Mouse (Mus musculus): ENCODE measurements at regions not wholly inside any gene's neighbourhood (a gene's known extent, or its start where the extent isn't known, plus 50 kb on each side); places are given as distances from the start of the nearest gene placed in this dataset.

GRCm38 (mm10) chr10:125164671-125165070, 224.6 kb downstream of the Slc16a7 start:
- Histone ChIP-seq H3K4me2 (replicated peaks) (no peak overlapping the region), H3K27me3 (ENCODE audit: control insufficient read depth, insufficient read depth, low read length) (no peaks in the 10 kb centered on the region), H3K9ac (no peak overlapping the region), H3K4me3 (replicated peaks; ENCODE audit: low read length) (no peak overlapping the region), H3K27ac (no peak overlapping the region), H3K36me3 (replicated peaks; ENCODE audit: control insufficient read depth, insufficient read depth) (no peaks in the 10 kb centered on the region), H3K4me1 (replicated peaks; ENCODE audit: control insufficient read depth, insufficient read depth, low read length) (no peaks in the 10 kb centered on the region), H3K9me3 (ENCODE audit: control insufficient read depth, low read length) (no peaks in the 10 kb centered on the region)
- DNase-seq (ENCODE audit: low spot score) (no peak), ATAC-seq (ENCODE audit: low FRiP score) (no peak)
- 55% methylated on average over 3 of the region's 3 CpGs for WGBS

- ATAC-seq (ENCODE audit: low FRiP score) (no peak), DNase-seq (ENCODE audit: low spot score) (no peak)
- no peaks in the 10 kb centered on the region for H3K36me3 ChIP-seq (replicated peaks; ENCODE audit: control insufficient read depth, insufficient read depth)
- no peak overlapping the region for H3K4me2 ChIP-seq (replicated peaks)
- H3K9ac ChIP-seq = no peak overlapping the region
- WGBS = 67% methylated on average over 5 of the region's 5 CpGs
- H3K27ac ChIP-seq = no peak overlapping the region
- H3K4me3 ChIP-seq (replicated peaks; ENCODE audit: low read length) = no peak overlapping the region
- H3K4me1 ChIP-seq (replicated peaks; ENCODE audit: control insufficient read depth, insufficient read depth, low read length) = no peaks in the 10 kb centered on the region
- H3K9me3 ChIP-seq (ENCODE audit: control insufficient read depth, low read length) = no peaks in the 10 kb centered on the region
- H3K27me3 ChIP-seq (ENCODE audit: control insufficient read depth, insufficient read depth, low read length) = no peaks in the 10 kb centered on the region
Observed at GRCm38 (mm10) chr10:125161077-125161476, 228.2 kb downstream of the Slc16a7 start.

- Histone ChIP-seq H3K4me2 (replicated peaks) (no peak overlapping the region), H3K4me3 (replicated peaks; ENCODE audit: low read length) (no peak overlapping the region), H3K4me1 (replicated peaks; ENCODE audit: control insufficient read depth, insufficient read depth, low read length) (no peaks in the 10 kb centered on the region), H3K27me3 (ENCODE audit: control insufficient read depth, insufficient read depth, low read length) (no peaks in the 10 kb centered on the region), H3K36me3 (replicated peaks; ENCODE audit: control insufficient read depth, insufficient read depth) (no peaks in the 10 kb centered on the region), H3K9me3 (ENCODE audit: control insufficient read depth, low read length) (no peaks in the 10 kb centered on the region), H3K27ac (no peak overlapping the region), H3K9ac (no peak overlapping the region)
- ATAC-seq (ENCODE audit: low FRiP score) (no peak), DNase-seq (ENCODE audit: low spot score) (no peak)
- WGBS = 51% methylated on average over 2 of the region's 2 CpGs
Observed at GRCm38 (mm10) chr10:125148753-125149152, 240.5 kb downstream of the Slc16a7 start.

- no peak for ATAC-seq (ENCODE audit: low FRiP score)
- no peaks in the 10 kb centered on the region for H3K27me3 ChIP-seq (ENCODE audit: control insufficient read depth, insufficient read depth, low read length)
Observed at GRCm38 (mm10) chr10:125147239-125147782, 242.0 kb downstream of the Slc16a7 start.

GRCm38 (mm10) chr10:125146365-125146764, 242.9 kb downstream of the Slc16a7 start:
- ATAC-seq (ENCODE audit: low FRiP score) (no peak), DNase-seq (ENCODE audit: low spot score) (no peak)
- H3K36me3 ChIP-seq (replicated peaks; ENCODE audit: control insufficient read depth, insufficient read depth) = no peaks in the 10 kb centered on the region
- H3K4me2 ChIP-seq (replicated peaks) = no peak overlapping the region
- no peaks in the 10 kb centered on the region for H3K4me1 ChIP-seq (replicated peaks; ENCODE audit: control insufficient read depth, insufficient read depth, low read length)
- WGBS = 91% methylated on average over 3 of the region's 3 CpGs
- no peak overlapping the region for H3K9ac ChIP-seq
- H3K27ac ChIP-seq = no peak overlapping the region
- no peaks in the 10 kb centered on the region for H3K9me3 ChIP-seq (ENCODE audit: control insufficient read depth, low read length)
- H3K27me3 ChIP-seq (ENCODE audit: control insufficient read depth, insufficient read depth, low read length) = no peaks in the 10 kb centered on the region
- no peak overlapping the region for H3K4me3 ChIP-seq (replicated peaks; ENCODE audit: low read length)

More at GRCm38 (mm10) chr10:125147239-125147782, 242.0 kb downstream of the Slc16a7 start:
- no peaks in the 10 kb centered on the region for H3K36me3 ChIP-seq (replicated peaks; ENCODE audit: control insufficient read depth, insufficient read depth)
- H3K9me3 ChIP-seq (ENCODE audit: control insufficient read depth, low read length) = no peaks in the 10 kb centered on the region
- no peaks in the 10 kb centered on the region for H3K4me1 ChIP-seq (replicated peaks; ENCODE audit: control insufficient read depth, insufficient read depth, low read length)
- H3K4me3 ChIP-seq (replicated peaks; ENCODE audit: low read length) = no peak overlapping the region
- H3K27ac ChIP-seq = no peak overlapping the region
- no peak for DNase-seq (ENCODE audit: low spot score)
- no peak overlapping the region for H3K4me2 ChIP-seq (replicated peaks)
- no peak overlapping the region for H3K9ac ChIP-seq

GRCm38 (mm10) chr10:125145809-125146208, 243.5 kb downstream of the Slc16a7 start:
- ATAC-seq (ENCODE audit: low FRiP score) (no peak), DNase-seq (ENCODE audit: low spot score) (no peak)
- H3K27me3 ChIP-seq (ENCODE audit: control insufficient read depth, insufficient read depth, low read length) = no peaks in the 10 kb centered on the region
- no peak overlapping the region for H3K27ac ChIP-seq
- H3K9me3 ChIP-seq (ENCODE audit: control insufficient read depth, low read length) = no peaks in the 10 kb centered on the region
- H3K36me3 ChIP-seq (replicated peaks; ENCODE audit: control insufficient read depth, insufficient read depth) = no peaks in the 10 kb centered on the region
- H3K9ac ChIP-seq = no peak overlapping the region
- 89% methylated on average over 4 of the region's 4 CpGs for WGBS
- H3K4me3 ChIP-seq (replicated peaks; ENCODE audit: low read length) = no peak overlapping the region
- H3K4me1 ChIP-seq (replicated peaks; ENCODE audit: control insufficient read depth, insufficient read depth, low read length) = no peaks in the 10 kb centered on the region
- H3K4me2 ChIP-seq (replicated peaks) = no peak overlapping the region

GRCm38 (mm10) chr10:125121762-125122161, 267.5 kb downstream of the Slc16a7 start:
- no peaks in the 10 kb centered on the region for H3K36me3 ChIP-seq (replicated peaks; ENCODE audit: control insufficient read depth, insufficient read depth)
- H3K4me2 ChIP-seq (replicated peaks) = no peak overlapping the region
- DNase-seq (ENCODE audit: low spot score) (peak; percentile 24), ATAC-seq (ENCODE audit: low FRiP score) (no peak)
- H3K9me3 ChIP-seq (ENCODE audit: control insufficient read depth, low read length) = no peaks in the 10 kb centered on the region
- H3K27ac ChIP-seq = no peak overlapping the region
- no peak overlapping the region for H3K4me3 ChIP-seq (replicated peaks; ENCODE audit: low read length)
- 82% methylated on average over 5 of the region's 5 CpGs for WGBS
- no peaks in the 10 kb centered on the region for H3K4me1 ChIP-seq (replicated peaks; ENCODE audit: control insufficient read depth, insufficient read depth, low read length)
- H3K27me3 ChIP-seq (ENCODE audit: control insufficient read depth, insufficient read depth, low read length) = no peaks in the 10 kb centered on the region
- H3K9ac ChIP-seq = no peak overlapping the region

- DNase-seq (ENCODE audit: low spot score) (no peak), ATAC-seq (ENCODE audit: low FRiP score) (no peak)
- H3K9ac ChIP-seq = no peak overlapping the region
- H3K4me3 ChIP-seq (replicated peaks; ENCODE audit: low read length) = no peak overlapping the region
- H3K4me1 ChIP-seq (replicated peaks; ENCODE audit: control insufficient read depth, insufficient read depth, low read length) = no peaks in the 10 kb centered on the region
- no peak overlapping the region for H3K4me2 ChIP-seq (replicated peaks)
- no peaks in the 10 kb centered on the region for H3K36me3 ChIP-seq (replicated peaks; ENCODE audit: control insufficient read depth, insufficient read depth)
- H3K27me3 ChIP-seq (ENCODE audit: control insufficient read depth, insufficient read depth, low read length) = no peaks in the 10 kb centered on the region
- WGBS = 19% methylated on average over 1 of the region's 1 CpGs
- H3K9me3 ChIP-seq (ENCODE audit: control insufficient read depth, low read length) = no peaks in the 10 kb centered on the region
- H3K27ac ChIP-seq = no peak overlapping the region
Observed at GRCm38 (mm10) chr10:125114318-125114717, 274.9 kb downstream of the Slc16a7 start.

- H3K27ac ChIP-seq = no peak overlapping the region
- WGBS = 97% methylated on average over 1 of the region's 1 CpGs
- no peaks in the 10 kb centered on the region for H3K36me3 ChIP-seq (replicated peaks; ENCODE audit: control insufficient read depth, insufficient read depth)
- H3K4me1 ChIP-seq (replicated peaks; ENCODE audit: control insufficient read depth, insufficient read depth, low read length) = no peaks in the 10 kb centered on the region
- H3K4me2 ChIP-seq (replicated peaks) = no peak overlapping the region
- no peaks in the 10 kb centered on the region for H3K9me3 ChIP-seq (ENCODE audit: control insufficient read depth, low read length)
- no peak for DNase-seq (ENCODE audit: low spot score)
- H3K4me3 ChIP-seq (replicated peaks; ENCODE audit: low read length) = no peak overlapping the region
- no peak for ATAC-seq (ENCODE audit: low FRiP score)
- no peak overlapping the region for H3K9ac ChIP-seq
- H3K27me3 ChIP-seq (ENCODE audit: control insufficient read depth, insufficient read depth, low read length) = no peaks in the 10 kb centered on the region
Observed at GRCm38 (mm10) chr10:125108986-125109385, 280.3 kb downstream of the Slc16a7 start.

- ATAC-seq (ENCODE audit: low FRiP score) = no peak
- WGBS = 89% methylated on average over 2 of the region's 2 CpGs
- H3K36me3 ChIP-seq (replicated peaks; ENCODE audit: control insufficient read depth, insufficient read depth) = no peaks in the 10 kb centered on the region
- H3K27ac ChIP-seq = no peak overlapping the region
- H3K27me3 ChIP-seq (ENCODE audit: control insufficient read depth, insufficient read depth, low read length) = no peaks in the 10 kb centered on the region
- no peak overlapping the region for H3K9ac ChIP-seq
- H3K9me3 ChIP-seq (ENCODE audit: control insufficient read depth, low read length) = no peaks in the 10 kb centered on the region
- no peak for DNase-seq (ENCODE audit: low spot score)
- no peak overlapping the region for H3K4me2 ChIP-seq (replicated peaks)
- H3K4me3 ChIP-seq (replicated peaks; ENCODE audit: low read length) = no peak overlapping the region
- no peaks in the 10 kb centered on the region for H3K4me1 ChIP-seq (replicated peaks; ENCODE audit: control insufficient read depth, insufficient read depth, low read length)
Observed at GRCm38 (mm10) chr10:125084975-125085374, 304.3 kb downstream of the Slc16a7 start.

Data from hindbrain, embryonic 14.5 days (tissue).